Mouse (Mus musculus) erythroblast, embryonic 14.5 days (primary cell): ENCODE measurements around the gene Pdilt. TPM values are rescaled to one million over a fixed set of nuclear protein-coding genes. Genes with fewer than 3 reads are reported as not detected.

ENCODE experiments used
- H3K27me3 ChIP-seq: 2 replicates; pipeline ENCODE4 v1.6.1; 2012; ENCODE audit warnings: inconsistent platforms; ENCODE audit not compliant: control insufficient read depth
- H3K36me3 ChIP-seq: 2 replicates; pipeline ENCODE4 v1.6.1; 2012; ENCODE audit warnings: mild to moderate bottlenecking, inconsistent platforms; ENCODE audit not compliant: control insufficient read depth
- H3K4me1 ChIP-seq: 2 replicates; pipeline ENCODE4 v1.6.1; 2012; ENCODE audit warnings: inconsistent platforms; ENCODE audit not compliant: control insufficient read depth
- H3K4me3 ChIP-seq: replicated peaks from 2 replicates; pipeline ENCODE3; 2012; ENCODE audit warnings: moderate library complexity, mild to moderate bottlenecking, inconsistent platforms
- H3K9me3 ChIP-seq: 2 replicates; pipeline ENCODE4 v1.6.1; 2012; ENCODE audit warnings: low read length, inconsistent platforms, mixed read lengths; ENCODE audit not compliant: control insufficient read depth
- GATA1 ChIP-seq: IDR thresholded peaks from 2 replicates; pipeline ENCODE4 v1.6.1; 2012; ENCODE audit warnings: low read length, inconsistent platforms, mixed read lengths
- TAL1 ChIP-seq: IDR thresholded peaks from 3 replicates; pipeline ENCODE4 v1.6.1; 2012; ENCODE audit warnings: low read length, inconsistent platforms, mixed read lengths
- polyA plus RNA-seq: library from polyadenylated mRNA; stranded (reverse); fragments of >175 nt; gene quantifications from 2 replicates; pipeline ENCODE4 v1.2.3, GENCODE M21; 2012

Pdilt gene
- polyA plus RNA-seq, 1 experiment = not detected

GRCm38 (mm10) chr7:119534389-119534788, 11.1 kb upstream of the Pdilt start:
- no peak overlapping the region for H3K4me3 ChIP-seq
- peaks cover 3% of the 10 kb centered on the region; the same call in 1 of the 2 replicates for H3K9me3 ChIP-seq
- no peaks in the 10 kb centered on the region for H3K36me3 ChIP-seq
- H3K27me3 ChIP-seq = no peaks in the 10 kb centered on the region
- H3K4me1 ChIP-seq = no peaks in the 10 kb centered on the region
- TF ChIP-seq GATA1 (no peak), TAL1 (no peak)

GRCm38 (mm10) chr7:119532924-119533323, 9.6 kb upstream of the Pdilt start:
- Histone ChIP-seq H3K4me3 (no peak overlapping the region), H3K4me1 (no peaks in the 10 kb centered on the region), H3K9me3 (peaks cover 3% of the 10 kb centered on the region; the same call in 1 of the 2 replicates), H3K27me3 (no peaks in the 10 kb centered on the region), H3K36me3 (no peaks in the 10 kb centered on the region)
- TF ChIP-seq GATA1 (no peak), TAL1 (no peak)

- H3K9me3 ChIP-seq = no peaks in the 10 kb centered on the region; the same call in 1 of the 2 replicates
- no peaks in the 10 kb centered on the region for H3K4me1 ChIP-seq
- TF ChIP-seq GATA1 = no peak
- no peak for TF ChIP-seq TAL1
- H3K4me3 ChIP-seq = no peak overlapping the region
- H3K27me3 ChIP-seq = no peaks in the 10 kb centered on the region
- no peaks in the 10 kb centered on the region for H3K36me3 ChIP-seq
These were observed 5.3 kb upstream of the Pdilt start for GRCm38 (mm10) chr7:119528617-119529016.

GRCm38 (mm10) chr7:119527548-119527947, 4.3 kb upstream of the Pdilt start:
- H3K36me3 ChIP-seq = no peaks in the 10 kb centered on the region
- no peak for TF ChIP-seq TAL1
- no peak for TF ChIP-seq GATA1
- no peaks in the 10 kb centered on the region for H3K27me3 ChIP-seq
- H3K4me3 ChIP-seq = no peak overlapping the region
- no peaks in the 10 kb centered on the region for H3K4me1 ChIP-seq
- no peaks in the 10 kb centered on the region; the same call in 1 of the 2 replicates for H3K9me3 ChIP-seq

GRCm38 (mm10) chr7:119527135-119527534, 3.8 kb upstream of the Pdilt start:
- no peaks in the 10 kb centered on the region for H3K27me3 ChIP-seq
- H3K9me3 ChIP-seq = no peaks in the 10 kb centered on the region; the same call in 1 of the 2 replicates
- H3K4me3 ChIP-seq = no peak overlapping the region
- no peaks in the 10 kb centered on the region for H3K4me1 ChIP-seq
- no peaks in the 10 kb centered on the region for H3K36me3 ChIP-seq
- no peak for TF ChIP-seq TAL1
- TF ChIP-seq GATA1 = no peak

- Histone ChIP-seq H3K27me3 (no peaks in the 10 kb centered on the region), H3K36me3 (no peaks in the 10 kb centered on the region)
These were observed 3.2 kb upstream of the Pdilt start for GRCm38 (mm10) chr7:119526486-119526885.

GRCm38 (mm10) chr7:119525881-119526281, 2.6 kb upstream of the Pdilt start:
- no peaks in the 10 kb centered on the region for H3K36me3 ChIP-seq
- H3K27me3 ChIP-seq = no peaks in the 10 kb centered on the region
- no peaks in the 10 kb centered on the region for H3K4me1 ChIP-seq
- no peaks in the 10 kb centered on the region for H3K9me3 ChIP-seq
- no peak overlapping the region for H3K4me3 ChIP-seq
- TF ChIP-seq TAL1 (no peak), GATA1 (no peak)

More at GRCm38 (mm10) chr7:119526486-119526885, 3.2 kb upstream of the Pdilt start:
- Histone ChIP-seq H3K9me3 (no peaks in the 10 kb centered on the region; the same call in 1 of the 2 replicates), H3K4me1 (no peaks in the 10 kb centered on the region), H3K4me3 (no peak overlapping the region)
- TF ChIP-seq GATA1 (no peak), TAL1 (no peak)

GRCm38 (mm10) chr7:119522385-119522784, 904 bp downstream of the Pdilt start:
- no peaks in the 10 kb centered on the region for H3K4me1 ChIP-seq
- H3K9me3 ChIP-seq = no peaks in the 10 kb centered on the region
- no peaks in the 10 kb centered on the region for H3K27me3 ChIP-seq
- TF ChIP-seq TAL1 (no peak), GATA1 (no peak)
- no peaks in the 10 kb centered on the region for H3K36me3 ChIP-seq
- H3K4me3 ChIP-seq = no peak overlapping the region

GRCm38 (mm10) chr7:119521816-119522215, 1.5 kb downstream of the Pdilt start:
- H3K4me3 ChIP-seq = no peak overlapping the region
- no peak for TF ChIP-seq TAL1
- no peak for TF ChIP-seq GATA1
- H3K36me3 ChIP-seq = no peaks in the 10 kb centered on the region
- no peaks in the 10 kb centered on the region for H3K27me3 ChIP-seq
- no peaks in the 10 kb centered on the region for H3K4me1 ChIP-seq
- H3K9me3 ChIP-seq = no peaks in the 10 kb centered on the region

GRCm38 (mm10) chr7:119519654-119520053, 3.6 kb downstream of the Pdilt start:
- Histone ChIP-seq H3K4me1 (no peaks in the 10 kb centered on the region), H3K9me3 (no peaks in the 10 kb centered on the region), H3K4me3 (no peak overlapping the region), H3K27me3 (no peaks in the 10 kb centered on the region), H3K36me3 (no peaks in the 10 kb centered on the region)
- TF ChIP-seq GATA1 (no peak), TAL1 (no peak)
